Mouse (Mus musculus) liver, embryonic 13.5 days (tissue): ENCODE results near the gene Hacl1. TPM values are rescaled to one million over a fixed set of nuclear protein-coding genes. Genes with fewer than 3 reads are reported as not detected.

Experiments
- ATAC-seq: fragments of 200-750 bp; cut with Nextera tagmentation; 2 replicates; pipeline ENCODE4 v1.8.0; 2017; ENCODE audit warnings: low read depth, mild to moderate bottlenecking, moderate number of reproducible peaks, moderate library complexity
- DNase-seq: peaks from one replicate; pipeline ENCODE4 v3.0.0; 2022
- H3K27ac ChIP-seq: fragments of 300-500 bp; sonication (generic); 2 replicates; pipeline ENCODE4 v1.5.1; 2015; ENCODE audit warnings: moderate library complexity, mild to moderate bottlenecking, inconsistent platforms
- H3K27me3 ChIP-seq: fragments of 300-500 bp; sonication (generic); 2 replicates; pipeline ENCODE4 v1.6.1; 2015; ENCODE audit warnings: mild to moderate bottlenecking, inconsistent platforms
- H3K36me3 ChIP-seq: fragments of 300-500 bp; sonication (generic); 2 replicates; pipeline ENCODE4 v1.6.1; 2015; ENCODE audit warnings: mild to moderate bottlenecking, inconsistent platforms
- H3K4me1 ChIP-seq: fragments of 300-500 bp; sonication (generic); replicated peaks from 2 replicates; pipeline ENCODE4 v1.6.1; 2015; ENCODE audit warnings: inconsistent platforms
- H3K4me2 ChIP-seq: fragments of 300-500 bp; sonication (generic); 2 replicates; pipeline ENCODE4 v1.6.1; 2015; ENCODE audit warnings: inconsistent platforms, mild to moderate bottlenecking, moderate library complexity
- H3K4me3 ChIP-seq: fragments of 300-500 bp; sonication (generic); replicated peaks from 2 replicates; pipeline ENCODE4 v1.5.1; 2015; ENCODE audit warnings: mild to moderate bottlenecking, inconsistent platforms
- H3K9ac ChIP-seq: fragments of 300-500 bp; sonication (generic); 2 replicates; pipeline ENCODE4 v1.6.1; 2015; ENCODE audit warnings: mild to moderate bottlenecking, inconsistent platforms
- H3K9me3 ChIP-seq: fragments of 300-500 bp; sonication (generic); replicated peaks from 2 replicates; pipeline ENCODE4 v1.6.1; 2016; ENCODE audit warnings: inconsistent platforms
- WGBS: fragments of 180-500 bp; shearing (Covaris S2); methylation state at CpG from one replicate; pipeline ENCODE4 v1.1.7; 2015; ENCODE audit not compliant: insufficient replicate concordance; 5-methylcytosine and 5-hydroxymethylcytosine counted together
- polyA plus RNA-seq: library from polyadenylated mRNA; unstranded; fragments of >200 nt; fragmentation: Nextera tagmentation; extraction: Ambion mirVana; gene quantifications from 2 replicates; pipeline ENCODE4 v1.2.1, GENCODE M21; 2015

Hacl1 gene
- polyA plus RNA-seq, 1 experiment from 2014 or later, result 8.1 TPM

GRCm38 (mm10) chr14:31593036-31593435 lies 48.0 kb downstream of the Hacl1 start:
- no peaks in the 10 kb centered on the region for H3K36me3 ChIP-seq
- no peak for DNase-seq
- no peak overlapping the region for H3K9ac ChIP-seq
- no peaks in the 10 kb centered on the region for H3K4me1 ChIP-seq
- H3K4me2 ChIP-seq, result no peak overlapping the region
- no peaks in the 10 kb centered on the region for H3K9me3 ChIP-seq
- no peak for ATAC-seq
- H3K4me3 ChIP-seq, result no peak overlapping the region
- 22% methylated on average over 2 of the region's 2 CpGs for WGBS
- no peak overlapping the region for H3K27ac ChIP-seq
- no peaks in the 10 kb centered on the region for H3K27me3 ChIP-seq

GRCm38 (mm10) chr14:31591243-31591642 lies 49.8 kb downstream of the Hacl1 start, which contains the start of gene Colq:
TSS of gene Colq (minus strand) at chr14:31591343.
- WGBS, result 70% methylated on average over 3 of the region's 3 CpGs
- Histone ChIP-seq H3K9ac (no peak within 1 kb of the TSS), H3K27ac (no peak within 1 kb of the TSS)

GRCm38 (mm10) chr14:31586451-31586850 lies 54.6 kb downstream of the Hacl1 start:
- Histone ChIP-seq H3K27ac (no peak overlapping the region), H3K27me3 (no peaks in the 10 kb centered on the region), H3K36me3 (no peaks in the 10 kb centered on the region), H3K9ac (no peak overlapping the region), H3K4me2 (no peak overlapping the region), H3K4me3 (no peak overlapping the region), H3K4me1 (no peaks in the 10 kb centered on the region), H3K9me3 (peaks cover 2% of the 10 kb centered on the region; the same call in 1 of the 2 replicates)
- no peak for DNase-seq
- ATAC-seq, result no peak
- WGBS, result 72% methylated on average over 8 of the region's 8 CpGs

More at GRCm38 (mm10) chr14:31591243-31591642, 49.8 kb downstream of the Hacl1 start, which contains the start of gene Colq:
- no peak within 1 kb of the TSS for H3K4me3 ChIP-seq
- ATAC-seq (no peak), DNase-seq (no peak)
- H3K4me2 ChIP-seq, result no peak within 1 kb of the TSS
- no peaks in the 10 kb centered on the region for H3K27me3 ChIP-seq
- H3K36me3 ChIP-seq, result no peaks in the 10 kb centered on the region
- no peaks in the 10 kb centered on the region for H3K4me1 ChIP-seq
- H3K9me3 ChIP-seq, result no peaks in the 10 kb centered on the region

GRCm38 (mm10) chr14:31583082-31583481 lies 58.0 kb downstream of the Hacl1 start:
- WGBS, result 51% methylated on average over 7 of the region's 9 CpGs
- Histone ChIP-seq H3K4me1 (no peaks in the 10 kb centered on the region), H3K27ac (no peak overlapping the region), H3K9ac (no peak overlapping the region), H3K27me3 (no peaks in the 10 kb centered on the region), H3K9me3 (peaks cover 3% of the 10 kb centered on the region; the same call in 1 of the 2 replicates), H3K4me3 (no peak overlapping the region), H3K36me3 (no peaks in the 10 kb centered on the region), H3K4me2 (no peak overlapping the region)
- DNase-seq (no peak), ATAC-seq (no peak)

GRCm38 (mm10) chr14:31577966-31578735 lies 62.9 kb downstream of the Hacl1 start:
- ATAC-seq (no peak), DNase-seq (no peak)
- Histone ChIP-seq H3K4me2 (no peak overlapping the region), H3K9me3 (peaks cover 3% of the 10 kb centered on the region; the same call in 1 of the 2 replicates), H3K27me3 (peaks cover 5% of the 10 kb centered on the region), H3K4me3 (no peak overlapping the region), H3K27ac (no peak overlapping the region), H3K4me1 (peaks cover under 1% of the 10 kb centered on the region; the same call in 1 of the 2 replicates), H3K36me3 (no peaks in the 10 kb centered on the region), H3K9ac (no peak overlapping the region)
- WGBS, result 59% methylated on average over 9 of the region's 9 CpGs

- no peak overlapping the region for H3K27ac ChIP-seq
- H3K4me3 ChIP-seq, result no peak overlapping the region
- no peak overlapping the region for H3K9ac ChIP-seq
- ATAC-seq (no peak), DNase-seq (no peak)
- H3K9me3 ChIP-seq, result peaks cover 3% of the 10 kb centered on the region; the same call in 1 of the 2 replicates
- H3K36me3 ChIP-seq, result no peaks in the 10 kb centered on the region
- WGBS, result 24% methylated on average over 10 of the region's 10 CpGs
- H3K4me2 ChIP-seq, result no peak overlapping the region
- H3K4me1 ChIP-seq, result peaks cover 4% of the 10 kb centered on the region; the same call in 1 of the 2 replicates
- H3K27me3 ChIP-seq, result peaks cover 5% of the 10 kb centered on the region
Observed at GRCm38 (mm10) chr14:31576846-31577697, 64.0 kb downstream of the Hacl1 start.

- no peak overlapping the region for H3K27ac ChIP-seq
- peaks cover 5% of the 10 kb centered on the region for H3K27me3 ChIP-seq
- H3K9ac ChIP-seq, result no peak overlapping the region
- H3K4me3 ChIP-seq, result no peak overlapping the region
- WGBS, result 69% methylated on average over 9 of the region's 9 CpGs
- no peaks in the 10 kb centered on the region for H3K36me3 ChIP-seq
- no peaks in the 10 kb centered on the region for H3K9me3 ChIP-seq
- ATAC-seq (no peak), DNase-seq (no peak)
- no peak overlapping the region for H3K4me2 ChIP-seq
- peaks cover 10% of the 10 kb centered on the region for H3K4me1 ChIP-seq
Observed at GRCm38 (mm10) chr14:31575866-31576265, 65.2 kb downstream of the Hacl1 start.

GRCm38 (mm10) chr14:31574903-31575665 lies 66.0 kb downstream of the Hacl1 start:
- DNase-seq (no peak), ATAC-seq (no peak)
- Histone ChIP-seq H3K27me3 (peaks cover 5% of the 10 kb centered on the region), H3K9me3 (no peaks in the 10 kb centered on the region), H3K4me2 (no peak overlapping the region), H3K36me3 (no peaks in the 10 kb centered on the region), H3K4me1 (peaks cover 18% of the 10 kb centered on the region), H3K4me3 (no peak overlapping the region), H3K9ac (no peak overlapping the region), H3K27ac (no peak overlapping the region)
- 73% methylated on average over 18 of the region's 18 CpGs for WGBS

- ATAC-seq, result no peak
- H3K27me3 ChIP-seq, result peaks cover 5% of the 10 kb centered on the region
- H3K9ac ChIP-seq, result no peak overlapping the region
- DNase-seq, result no peak
- 58% methylated on average over 9 of the region's 9 CpGs for WGBS
- H3K4me1 ChIP-seq, result peaks cover 34% of the 10 kb centered on the region
- H3K4me3 ChIP-seq, result no peak overlapping the region
- H3K36me3 ChIP-seq, result no peaks in the 10 kb centered on the region
- no peak overlapping the region for H3K4me2 ChIP-seq
- H3K27ac ChIP-seq, result no peak overlapping the region
- no peaks in the 10 kb centered on the region for H3K9me3 ChIP-seq
Observed at GRCm38 (mm10) chr14:31572561-31573175, 68.4 kb downstream of the Hacl1 start.

- Histone ChIP-seq H3K36me3 (no peaks in the 10 kb centered on the region), H3K4me1 (peaks cover 34% of the 10 kb centered on the region), H3K4me2 (no peak overlapping the region), H3K4me3 (no peak overlapping the region), H3K27me3 (no peaks in the 10 kb centered on the region), H3K9me3 (no peaks in the 10 kb centered on the region), H3K9ac (no peak overlapping the region), H3K27ac (no peak overlapping the region)
- ATAC-seq, result no peak
- no peak for DNase-seq
- 79% methylated on average over 5 of the region's 5 CpGs for WGBS
Observed at GRCm38 (mm10) chr14:31571419-31571818, 69.7 kb downstream of the Hacl1 start.
